Mouse (Mus musculus): Measurements from ENCODE around the gene C2cd4a. TPM values are rescaled to one million over a fixed set of nuclear protein-coding genes. Genes with fewer than 3 reads are reported as not detected.

C2cd4a gene
- polyA plus RNA-seq (2014; fragmentation: Illumina TruSeq; extraction: RNeasy Lipid Tissue Mini Kit (QIAGEN cat#74804); ENCODE audit: low read depth, low replicate concordance), result not detected

GRCm38 (mm10) chr9:67832046-67832605 lies at the start of gene C2cd4a:
Gene C2cd4a, minus strand, starts transcription at chr9:67832330.

GRCm38 (mm10) chr9:67839981-67840859 lies 8.1 kb upstream of the C2cd4a start, which contains the start of gene Vps13c:
Gene Vps13c, plus strand, starts transcription at chr9:67840396.

Other genes with a start within 250 kb of the C2cd4a start
- 0.38 TPM for gene C2cd4b, start 72.9 kb downstream of the C2cd4a start, polyA plus RNA-seq (2014; fragmentation: Illumina TruSeq; extraction: RNeasy Lipid Tissue Mini Kit (QIAGEN cat#74804); ENCODE audit: low read depth, low replicate concordance)
- gene Vps13c, start 8.1 kb upstream of the C2cd4a start, polyA plus RNA-seq (2014; fragmentation: Illumina TruSeq; extraction: RNeasy Lipid Tissue Mini Kit (QIAGEN cat#74804); ENCODE audit: low read depth, low replicate concordance), result 17.7 TPM